Mouse (Mus musculus) MEL (cell line): ENCODE data around the gene Psme3. TPM values are rescaled to one million over a fixed set of nuclear protein-coding genes. Genes with fewer than 3 reads are reported as not detected.

Experiments used
- DNase-seq: peaks from one replicate; pipeline ENCODE4 v3.0.0; 2011; ENCODE audit warnings: low read depth, low spot score
- H3K27ac ChIP-seq: 2 replicates; pipeline ENCODE4 v1.5.1; 2012; ENCODE audit warnings: low read depth, mild to moderate bottlenecking, control low read depth, low read length, moderate library complexity; ENCODE audit not compliant: control insufficient read depth
- H3K27me3 ChIP-seq, 2 experiments: fragments of 150-350 bp in 1 of 2; sonication (generic) in 1 of 2; 2 replicates each; pipeline ENCODE4 v1.6.1; 2012; ENCODE audit warnings: low read length in 2 of 2, mild to moderate bottlenecking in 2 of 2, improper control_type of control experiment in 1 of 2, moderate library complexity in 1 of 2; ENCODE audit not compliant: insufficient read depth in 2 of 2, control insufficient read depth in 1 of 2
- H3K36me3 ChIP-seq, 2 experiments: 2 replicates each; pipeline ENCODE4 v1.6.1; 2012 to 2014; ENCODE audit warnings: low read length in 2 of 2, improper control_type of control experiment in 1 of 2, inconsistent platforms in 1 of 2, mild to moderate bottlenecking in 1 of 2; ENCODE audit not compliant: insufficient read depth in 2 of 2, control insufficient read depth in 1 of 2
- H3K4me1 ChIP-seq, 2 experiments: fragments of 150-350 bp in 1 of 2; sonication (generic) in 1 of 2; 2 replicates each; pipeline ENCODE4 v1.6.1; 2012; ENCODE audit warnings: low read length in 2 of 2, improper control_type of control experiment in 1 of 2, mild to moderate bottlenecking in 1 of 2; ENCODE audit not compliant: insufficient read depth in 2 of 2, control insufficient read depth in 1 of 2
- H3K4me3 ChIP-seq, 2 experiments: fragments of 150-350 bp in 1 of 2; sonication (generic) in 1 of 2; 2 replicates each; pipeline ENCODE4 v1.5.1; 2012; ENCODE audit warnings: low read depth in 2 of 2, low read length in 2 of 2, mild to moderate bottlenecking in 2 of 2, moderate library complexity in 2 of 2, control low read depth in 1 of 2, improper control_type of control experiment in 1 of 2; ENCODE audit not compliant: control insufficient read depth in 1 of 2, insufficient read depth in 1 of 2
- H3K79me2 ChIP-seq: 2 replicates; pipeline ENCODE4 v1.6.1; 2012; ENCODE audit warnings: mild to moderate bottlenecking, low read length, moderate library complexity; ENCODE audit not compliant: control insufficient read depth, poor library complexity, insufficient read depth
- H3K9ac ChIP-seq: 2 replicates; pipeline ENCODE4 v1.6.1; 2012; ENCODE audit warnings: low read depth, mild to moderate bottlenecking, control low read depth, low read length, moderate library complexity; ENCODE audit not compliant: control insufficient read depth, poor library complexity, severe bottlenecking
- H3K9me3 ChIP-seq: fragments of 150-350 bp; sonication (generic); replicated peaks from 2 replicates; pipeline ENCODE4 v1.6.1; 2012; ENCODE audit warnings: mild to moderate bottlenecking, low read length, improper control_type of control experiment, moderate library complexity; ENCODE audit not compliant: insufficient read depth
- BHLHE40 ChIP-seq: IDR thresholded peaks from 2 replicates; pipeline ENCODE4 v1.6.1; 2012; ENCODE audit warnings: low read depth, mild to moderate bottlenecking, inconsistent platforms, low read length, improper control_type of control experiment, borderline replicate concordance
- CHD1 ChIP-seq: IDR thresholded peaks from 2 replicates; pipeline ENCODE4 v1.6.1; 2012; ENCODE audit warnings: low read depth, mild to moderate bottlenecking, inconsistent platforms, low read length, improper control_type of control experiment
- CHD2 ChIP-seq: IDR thresholded peaks from 2 replicates; pipeline ENCODE4 v1.6.1; 2011; ENCODE audit warnings: low read length, improper control_type of control experiment
- ELF1 ChIP-seq: IDR thresholded peaks from 2 replicates; pipeline ENCODE4 v1.6.1; 2014; ENCODE audit warnings: low read depth, mild to moderate bottlenecking, inconsistent platforms, low read length, improper control_type of control experiment, moderate library complexity
- GABPA ChIP-seq: IDR thresholded peaks from 2 replicates; pipeline ENCODE4 v1.6.1; 2012; ENCODE audit warnings: low read depth, mild to moderate bottlenecking, inconsistent platforms, low read length, improper control_type of control experiment, moderate library complexity
- HCFC1 ChIP-seq: IDR thresholded peaks from 2 replicates; pipeline ENCODE4 v1.6.1; 2012; ENCODE audit warnings: low read depth, mild to moderate bottlenecking, inconsistent platforms, low read length, improper control_type of control experiment, moderate library complexity
- MAFK ChIP-seq: IDR thresholded peaks from 2 replicates; pipeline ENCODE4 v1.6.1; 2011; ENCODE audit warnings: low read depth, mild to moderate bottlenecking, low read length, improper control_type of control experiment, borderline replicate concordance
- MAZ ChIP-seq: IDR thresholded peaks from 2 replicates; pipeline ENCODE4 v1.6.1; 2012; ENCODE audit warnings: low read depth, mild to moderate bottlenecking, inconsistent platforms, low read length, improper control_type of control experiment
- MEF2A ChIP-seq: IDR thresholded peaks from 2 replicates; pipeline ENCODE4 v1.6.1; 2014; ENCODE audit warnings: low read depth, mild to moderate bottlenecking, inconsistent platforms, low read length, improper control_type of control experiment; ENCODE audit not compliant: poor library complexity, insufficient replicate concordance, severe bottlenecking; ENCODE audit errors: extremely low read depth
- MXI1 ChIP-seq: IDR thresholded peaks from 2 replicates; pipeline ENCODE4 v1.6.1; 2011; ENCODE audit warnings: mild to moderate bottlenecking, low read depth, low read length, improper control_type of control experiment
- MYB ChIP-seq: IDR thresholded peaks from 2 replicates; pipeline ENCODE4 v1.6.1; 2011; ENCODE audit warnings: mild to moderate bottlenecking, low read depth, low read length, improper control_type of control experiment
- MYC ChIP-seq: IDR thresholded peaks from 2 replicates; pipeline ENCODE4 v1.6.1; 2011; ENCODE audit warnings: low read depth, mild to moderate bottlenecking, low read length, improper control_type of control experiment, moderate library complexity
- NELFE ChIP-seq: IDR thresholded peaks from 2 replicates; pipeline ENCODE4 v1.6.1; 2011; ENCODE audit warnings: low read depth, low read length, improper control_type of control experiment
- NRF1 ChIP-seq: IDR thresholded peaks from 2 replicates; pipeline ENCODE4 v1.6.1; 2014; ENCODE audit warnings: low read depth, mild to moderate bottlenecking, inconsistent platforms, low read length, improper control_type of control experiment, moderate library complexity; ENCODE audit not compliant: poor library complexity, insufficient read depth, severe bottlenecking
- POLR2AphosphoS2 ChIP-seq: IDR thresholded peaks from 2 replicates; pipeline ENCODE4 v1.6.1; 2011; ENCODE audit warnings: low read length, improper control_type of control experiment
- RAD21 ChIP-seq: IDR thresholded peaks from 2 replicates; pipeline ENCODE4 v1.6.1; 2011; ENCODE audit warnings: mild to moderate bottlenecking, low read depth, low read length, improper control_type of control experiment
- SIN3A ChIP-seq: IDR thresholded peaks from 2 replicates; pipeline ENCODE4 v1.6.1; 2012; ENCODE audit warnings: low read length, improper control_type of control experiment, inconsistent platforms
- SMC3 ChIP-seq: IDR thresholded peaks from 2 replicates; pipeline ENCODE4 v1.6.1; 2011; ENCODE audit warnings: low read depth, low read length, improper control_type of control experiment
- TBP ChIP-seq: IDR thresholded peaks from 2 replicates; pipeline ENCODE4 v1.8.0; 2011; ENCODE audit warnings: low read depth, low read length, improper control_type of control experiment
- UBTF ChIP-seq: IDR thresholded peaks from 2 replicates; pipeline ENCODE4 v1.6.1; 2012; ENCODE audit warnings: low read depth, mild to moderate bottlenecking, inconsistent platforms, low read length, improper control_type of control experiment, moderate library complexity, borderline replicate concordance; ENCODE audit not compliant: insufficient read depth
- USF1 ChIP-seq: IDR thresholded peaks from 2 replicates; pipeline ENCODE4 v1.6.1; 2014; ENCODE audit warnings: low read depth, mild to moderate bottlenecking, inconsistent platforms, low read length, improper control_type of control experiment, moderate library complexity
- ZC3H11A ChIP-seq: IDR thresholded peaks from 2 replicates; pipeline ENCODE4 v1.6.1; 2012; ENCODE audit warnings: low read depth, mild to moderate bottlenecking, inconsistent platforms, low read length, improper control_type of control experiment
- ZMIZ1 ChIP-seq: IDR thresholded peaks from 2 replicates; pipeline ENCODE4 v1.6.1; 2012; ENCODE audit warnings: low read depth, mild to moderate bottlenecking, inconsistent platforms, low read length, improper control_type of control experiment, moderate library complexity
- ZNF384 ChIP-seq: IDR thresholded peaks from 2 replicates; pipeline ENCODE4 v1.6.1; 2012; ENCODE audit warnings: low read depth, mild to moderate bottlenecking, inconsistent platforms, low read length, improper control_type of control experiment
- polyA plus RNA-seq, 2 experiments: library from polyadenylated mRNA; stranded (reverse) in 1 of 2; unstranded in 1 of 2; fragments of >175 nt in 1 of 2; fragments of >200 nt in 1 of 2; gene quantifications; 2 replicates each; pipeline versions ENCODE4 v1.2.1 to v1.2.4; 2012; ENCODE audit warnings: low replicate concordance in 2 of 2, low read depth in 1 of 2; ENCODE audit not compliant: insufficient read length in 2 of 2, insufficient read depth in 1 of 2, missing spikeins in 1 of 2
- total RNA-seq: library from RNA; depleted of rRNA; stranded (reverse); fragments of 300-350 nt; gene quantifications from 2 replicates; pipeline ENCODE4 v1.2.3, GENCODE M21; 2012

The Psme3 gene
- total and polyA plus RNA-seq, 3 experiments = 139 to 446 (median 369) TPM

- no peaks in the 10 kb centered on the region for H3K9me3 ChIP-seq
- no peak overlapping the region for H3K9ac ChIP-seq
- no peak overlapping the region for H3K4me3 ChIP-seq
- TF ChIP-seq MAZ (no peak), CHD2 (no peak), ZMIZ1 (no peak)
- TF ChIP-seq, all 39 proteins: peak for 0
- Histone ChIP-seq H3K36me3 (no peaks in the 10 kb centered on the region; a peak in 1 of 4 replicates), H3K27ac (no peak overlapping the region), H3K27me3 (no peaks in the 10 kb centered on the region), H3K4me1 (peaks cover 0 to under 1% of the 10 kb centered on the region in 2 experiments; a peak in 1 of 4 replicates), H3K79me2 (no peaks in the 10 kb centered on the region)
- DNase-seq = no peak
Observed at GRCm38 (mm10) chr11:101332537-101332936, 16.5 kb downstream of the Psme3 start.

- Histone ChIP-seq H3K9me3 (no peaks in the 10 kb centered on the region), H3K36me3 (peaks cover 0 to 3% of the 10 kb centered on the region in 2 experiments; a peak in 2 of 4 replicates), H3K27ac (no peak overlapping the region), H3K79me2 (no peaks in the 10 kb centered on the region), H3K27me3 (no peaks in the 10 kb centered on the region), H3K4me3 (no peak overlapping the region)
- DNase-seq = no peak
- TF ChIP-seq RAD21 = no peak
- TF ChIP-seq CHD1 = no peak
- TF ChIP-seq MAZ = no peak
- TF ChIP-seq BHLHE40 = no peak
- no peak for TF ChIP-seq USF1
- no peak for TF ChIP-seq ELF1
- TF ChIP-seq MXI1 = no peak
- TF ChIP-seq MAFK = no peak
- no peak for TF ChIP-seq MYB
- no peak for TF ChIP-seq NELFE
- TF ChIP-seq, all 39 proteins: peak for 0
- Histone ChIP-seq H3K4me1 (peaks cover 3 to 4% of the 10 kb centered on the region in 2 experiments; a peak in 3 of 4 replicates), H3K9ac (no peak overlapping the region)
Observed at GRCm38 (mm10) chr11:101334023-101334422, 18.0 kb downstream of the Psme3 start.

- DNase-seq = no peak
- no peaks in the 10 kb centered on the region for H3K79me2 ChIP-seq
- no peaks in the 10 kb centered on the region for H3K27me3 ChIP-seq
- H3K4me1 ChIP-seq = peaks cover 3 to 4% of the 10 kb centered on the region in 2 experiments; a peak in 3 of 4 replicates
- no peak overlapping the region for H3K27ac ChIP-seq
- TF ChIP-seq HCFC1 (no peak), POLR2AphosphoS2 (no peak), MXI1 (no peak), ZNF384 (no peak), UBTF (no peak), ZC3H11A (no peak), MEF2A (no peak), TBP (no peak), MAFK (no peak), NRF1 (no peak), ZMIZ1 (no peak), GABPA (no peak), MYB (no peak), SIN3A (no peak), MYC (no peak), SMC3 (no peak)
- no peaks in the 10 kb centered on the region for H3K9me3 ChIP-seq
- H3K4me3 ChIP-seq = no peak overlapping the region
- peaks cover 0 to 3% of the 10 kb centered on the region in 2 experiments; a peak in 2 of 4 replicates for H3K36me3 ChIP-seq
- H3K9ac ChIP-seq = no peak overlapping the region
Observed at GRCm38 (mm10) chr11:101334516-101334915, 18.5 kb downstream of the Psme3 start.
